Mouse (Mus musculus): ENCODE data around the gene Dhx9. TPM values are rescaled to one million over a fixed set of nuclear protein-coding genes. Genes with fewer than 3 reads are reported as not detected.
"Not testable (repeated sequence)": the region's sequence is repeated elsewhere in the genome, so short reads cannot be mapped to it uniquely, and the experiment has no call there.

Gene Dhx9
- polyA plus RNA-seq, 1 experiment, result 20.9 TPM

DNA sequence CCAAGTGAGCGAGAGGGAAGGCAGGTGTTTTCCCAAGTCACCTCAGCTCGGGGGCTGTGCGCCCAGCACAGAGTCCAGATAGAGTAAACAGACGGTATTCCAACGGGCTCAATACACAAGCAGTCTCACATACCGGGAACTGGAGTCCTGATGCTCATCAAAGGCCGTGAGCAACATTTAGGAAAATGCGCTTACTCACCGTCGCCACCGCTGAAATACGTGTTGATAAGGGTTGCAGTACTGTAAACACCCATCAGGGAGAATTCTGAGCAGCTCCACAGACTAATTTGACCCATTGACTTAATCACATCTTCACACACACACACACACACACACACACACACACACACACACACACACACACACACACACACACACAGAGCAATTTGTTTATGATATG, 63.2 kb downstream of the Dhx9 start:
- peaks cover 4% of the 10 kb centered on the region; the same call in 1 of the 2 replicates for H3K4me1 ChIP-seq (ENCODE audit: control insufficient read depth, insufficient read depth, low read length)
- H3K36me3 ChIP-seq (ENCODE audit: control insufficient read depth, insufficient read depth, low read length), result no peaks in the 10 kb centered on the region
- peak overlapping the region; percentile 47; the same call in 1 of the 2 replicates for H3K4me3 ChIP-seq (ENCODE audit: insufficient read depth, low read depth, low read length)
- H3K27ac ChIP-seq (ENCODE audit: insufficient read depth, low read depth, low read length), result no peak overlapping the region
- 31% methylated on average over 12 of the region's 12 CpGs for WGBS
- DNase-seq, result no peak
- no peak for TF ChIP-seq CTCF (conservative IDR thresholded peaks at IDR 0.05; ENCODE audit: insufficient read depth, insufficient read length, low read depth, low read length)
- TF ChIP-seq POLR2A (IDR thresholded peaks at IDR 0.05; ENCODE audit: low read depth, low read length), result no peak
- no peaks in the 10 kb centered on the region for H3K27me3 ChIP-seq (replicated peaks; ENCODE audit: control insufficient read depth, insufficient read depth, low read length)

DNA sequence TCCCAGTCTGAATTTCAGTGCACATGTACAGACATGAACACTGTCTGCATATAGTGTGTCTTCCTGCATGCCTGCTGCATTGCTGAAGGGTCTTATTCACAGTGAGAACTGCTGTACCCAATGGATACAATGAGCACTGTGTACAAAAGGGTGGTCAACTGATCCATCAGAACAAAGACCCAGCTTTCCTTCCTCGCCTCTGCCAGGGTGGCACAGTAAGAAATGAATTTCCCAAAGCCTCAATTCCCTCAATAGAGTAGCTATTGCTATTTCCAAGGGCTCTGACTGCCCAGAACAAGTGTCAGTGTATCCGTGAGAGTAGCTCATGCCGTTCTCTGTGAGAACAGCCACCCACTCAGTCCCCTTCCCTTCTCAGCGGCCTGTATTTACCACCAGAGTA, 69.7 kb downstream of the Dhx9 start:
- H3K36me3 ChIP-seq (ENCODE audit: control insufficient read depth, insufficient read depth, low read length); H3K4me3 ChIP-seq (ENCODE audit: insufficient read depth, low read depth, low read length); DNase-seq; H3K4me1 ChIP-seq (ENCODE audit: control insufficient read depth, insufficient read depth, low read length); H3K27me3 ChIP-seq (replicated peaks; ENCODE audit: control insufficient read depth, insufficient read depth, low read length); H3K27ac ChIP-seq (ENCODE audit: insufficient read depth, low read depth, low read length): not testable (repeated sequence)
- whole genome bisulfite sequencing, result 96% methylated on average over 4 of the region's 4 CpGs

- H3K4me3 ChIP-seq (ENCODE audit: insufficient read depth, low read depth, low read length); H3K27me3 ChIP-seq (replicated peaks; ENCODE audit: control insufficient read depth, insufficient read depth, low read length); H3K36me3 ChIP-seq (ENCODE audit: control insufficient read depth, insufficient read depth, low read length); H3K27ac ChIP-seq (ENCODE audit: insufficient read depth, low read depth, low read length); DNase-seq; H3K4me1 ChIP-seq (ENCODE audit: control insufficient read depth, insufficient read depth, low read length): not testable (repeated sequence)
- WGBS, result 76% methylated on average over 3 of the region's 3 CpGs
These were observed 71.1 kb downstream of the Dhx9 start for GRCm38 (mm10) chr1:153416271-153416832.

DNA sequence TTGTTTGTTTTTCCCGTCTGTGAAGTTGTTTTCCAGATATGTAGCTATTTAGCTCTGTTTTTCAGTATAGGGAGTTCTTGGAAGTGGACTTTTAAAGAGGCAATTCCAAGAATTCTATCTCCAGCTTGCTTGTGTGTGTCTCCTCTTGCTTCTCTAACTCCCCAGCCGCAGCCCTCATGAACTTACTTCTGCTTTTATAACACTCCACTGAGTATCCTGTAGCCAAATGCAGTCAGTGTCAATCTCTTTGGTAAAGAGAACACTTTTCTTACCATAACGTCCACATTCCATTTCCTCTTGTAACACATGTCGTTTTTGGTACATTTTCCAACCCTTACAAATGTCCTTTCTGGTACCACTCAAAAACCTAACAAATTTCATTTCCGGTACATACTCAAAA, 71.7 kb downstream of the Dhx9 start:
- not testable (repeated sequence) for H3K27ac ChIP-seq (ENCODE audit: insufficient read depth, low read depth, low read length); H3K4me1 ChIP-seq (ENCODE audit: control insufficient read depth, insufficient read depth, low read length); DNase-seq; H3K27me3 ChIP-seq (replicated peaks; ENCODE audit: control insufficient read depth, insufficient read depth, low read length); H3K4me3 ChIP-seq (ENCODE audit: insufficient read depth, low read depth, low read length); H3K36me3 ChIP-seq (ENCODE audit: control insufficient read depth, insufficient read depth, low read length)
- WGBS, result 67% methylated on average over 3 of the region's 5 CpGs

DNA sequence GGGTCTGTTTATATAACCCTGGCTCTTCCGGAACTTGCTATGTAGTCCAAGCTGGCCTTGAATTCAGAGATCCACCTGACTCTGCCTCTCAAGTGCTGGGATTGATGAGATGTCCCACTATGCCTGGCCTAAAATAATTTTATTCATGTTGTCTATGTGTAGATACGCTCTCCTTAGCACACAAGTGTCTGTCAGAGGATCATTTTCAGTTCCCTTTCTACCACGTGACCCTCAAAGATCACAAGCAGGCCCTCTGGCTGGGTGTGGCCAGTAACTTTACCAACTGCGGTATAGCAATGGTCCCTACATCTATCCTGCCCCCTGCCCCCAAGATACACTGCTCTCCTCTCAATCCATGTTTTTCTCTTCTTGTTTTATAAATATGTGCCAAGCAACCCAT, 72.5 kb downstream of the Dhx9 start:
- no peak overlapping the region for H3K4me3 ChIP-seq (ENCODE audit: insufficient read depth, low read depth, low read length)
- peak; percentile 64 for DNase-seq
- H3K36me3 ChIP-seq (ENCODE audit: control insufficient read depth, insufficient read depth, low read length), result no peaks in the 10 kb centered on the region
- H3K27ac ChIP-seq (ENCODE audit: insufficient read depth, low read depth, low read length), result no peak overlapping the region
- no peaks in the 10 kb centered on the region for H3K4me1 ChIP-seq (ENCODE audit: control insufficient read depth, insufficient read depth, low read length)
- 86% methylated on average over 4 of the region's 4 CpGs for WGBS
- no peaks in the 10 kb centered on the region for H3K27me3 ChIP-seq (replicated peaks; ENCODE audit: control insufficient read depth, insufficient read depth, low read length)
- no peak for TF ChIP-seq POLR2A (IDR thresholded peaks at IDR 0.05; ENCODE audit: low read depth, low read length)
- no peak for TF ChIP-seq CTCF (conservative IDR thresholded peaks at IDR 0.05; ENCODE audit: insufficient read depth, insufficient read length, low read depth, low read length)

GRCm38 (mm10) chr1:153414114-153414723, 73.2 kb downstream of the Dhx9 start:
- H3K4me1 ChIP-seq (ENCODE audit: control insufficient read depth, insufficient read depth, low read length); H3K27ac ChIP-seq (ENCODE audit: insufficient read depth, low read depth, low read length); H3K36me3 ChIP-seq (ENCODE audit: control insufficient read depth, insufficient read depth, low read length); H3K4me3 ChIP-seq (ENCODE audit: insufficient read depth, low read depth, low read length); H3K27me3 ChIP-seq (replicated peaks; ENCODE audit: control insufficient read depth, insufficient read depth, low read length): not testable (repeated sequence)
- WGBS, result 91% methylated on average over 24 of the region's 24 CpGs
- peak; percentile 69 for DNase-seq

GRCm38 (mm10) chr1:153413397-153414020, 74.0 kb downstream of the Dhx9 start:
- not testable (repeated sequence) for H3K27ac ChIP-seq (ENCODE audit: insufficient read depth, low read depth, low read length); H3K27me3 ChIP-seq (replicated peaks; ENCODE audit: control insufficient read depth, insufficient read depth, low read length); H3K4me1 ChIP-seq (ENCODE audit: control insufficient read depth, insufficient read depth, low read length); DNase-seq; H3K4me3 ChIP-seq (ENCODE audit: insufficient read depth, low read depth, low read length); H3K36me3 ChIP-seq (ENCODE audit: control insufficient read depth, insufficient read depth, low read length)
- WGBS, result 87% methylated on average over 13 of the region's 13 CpGs

DNA sequence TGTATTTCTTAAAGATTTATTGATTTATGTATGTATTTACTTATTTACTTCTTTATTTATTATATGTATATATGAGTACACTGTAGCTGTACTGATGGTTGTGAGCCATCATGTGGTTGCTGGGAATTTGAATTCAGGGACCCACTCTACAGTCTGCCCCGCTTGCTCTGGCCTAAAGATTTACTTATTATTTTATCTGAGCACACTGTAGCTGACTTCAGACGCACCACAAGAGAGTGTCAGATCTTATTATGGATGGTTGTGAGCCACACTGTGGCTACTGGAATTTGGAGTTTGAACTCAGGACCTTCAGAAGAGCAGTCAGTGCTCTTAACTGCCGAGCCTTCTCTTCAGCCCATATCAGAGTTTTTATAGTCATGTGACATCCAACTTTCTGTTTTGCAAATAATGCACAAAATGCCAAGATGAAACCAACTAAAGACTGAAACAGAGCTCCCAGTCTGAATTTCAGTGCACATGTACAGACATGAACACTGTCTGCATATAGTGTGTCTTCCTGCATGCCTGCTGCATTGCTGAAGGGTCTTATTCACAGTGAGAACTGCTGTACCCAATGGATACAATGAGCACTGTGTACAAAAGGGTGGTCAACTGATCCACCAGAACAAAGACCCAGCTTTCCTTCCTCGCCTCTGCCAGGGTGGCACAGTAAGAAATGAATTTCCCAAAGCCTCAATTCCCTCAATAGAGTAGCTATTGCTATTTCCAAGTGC, 74.6 kb downstream of the Dhx9 start:
- not testable (repeated sequence) for H3K36me3 ChIP-seq (ENCODE audit: control insufficient read depth, insufficient read depth, low read length); DNase-seq; H3K4me3 ChIP-seq (ENCODE audit: insufficient read depth, low read depth, low read length); H3K4me1 ChIP-seq (ENCODE audit: control insufficient read depth, insufficient read depth, low read length); H3K27me3 ChIP-seq (replicated peaks; ENCODE audit: control insufficient read depth, insufficient read depth, low read length); H3K27ac ChIP-seq (ENCODE audit: insufficient read depth, low read depth, low read length)
- 71% methylated on average over 3 of the region's 4 CpGs for WGBS

Data from kidney, adult 2 months (tissue).